Mouse (Mus musculus): Measurements from ENCODE around the gene Fkbpl.

The Fkbpl gene

GRCm38 (mm10) chr17:34627093-34627942 is 17.2 kb upstream of the Fkbpl start:
- no peak for DNase-seq (ENCODE audit: low read depth, low spot score)

GRCm38 (mm10) chr17:34627943-34628643 is 16.5 kb upstream of the Fkbpl start, which contains the start of gene Ppt2:
Gene Ppt2, minus strand, starts transcription at chr17:34628510.
- no peak for DNase-seq (ENCODE audit: low read depth, low spot score)

- DNase-seq (ENCODE audit: low read depth, low spot score), result no peak
Observed at GRCm38 (mm10) chr17:34628644-34628967, 16.0 kb upstream of the Fkbpl start.

DNA sequence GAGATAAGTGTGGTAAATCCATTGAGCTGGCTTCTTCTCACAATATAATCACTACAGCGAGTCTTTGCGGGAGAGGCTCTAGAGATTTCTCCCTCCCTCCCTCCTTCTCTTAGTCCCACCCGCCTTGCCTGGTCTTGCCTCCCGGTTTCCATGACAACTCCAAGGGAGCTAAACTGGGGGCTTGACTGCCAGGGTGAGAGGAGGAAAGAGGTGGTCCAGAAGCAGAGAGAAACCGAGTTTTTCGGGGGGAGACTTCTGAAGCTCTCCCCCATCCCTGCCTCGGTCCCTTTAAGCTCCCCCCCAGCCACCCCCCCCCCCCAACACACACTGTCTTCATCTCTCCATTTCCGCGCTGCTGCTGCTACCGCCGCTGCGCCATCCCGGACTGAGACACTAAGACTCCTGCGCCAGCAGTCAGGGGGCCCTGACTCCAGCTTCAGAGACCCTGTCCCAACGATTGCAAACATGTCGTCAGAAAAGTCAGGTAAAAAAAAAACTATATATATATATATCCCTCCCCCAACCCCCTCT is 15.3 kb upstream of the Fkbpl start, which contains the start of gene Prrt1:
Gene Prrt1 (plus strand): TSS at position 313 of the 531 bp plus-strand sequence.
- no peak for DNase-seq (ENCODE audit: low read depth, low spot score)

DNA sequence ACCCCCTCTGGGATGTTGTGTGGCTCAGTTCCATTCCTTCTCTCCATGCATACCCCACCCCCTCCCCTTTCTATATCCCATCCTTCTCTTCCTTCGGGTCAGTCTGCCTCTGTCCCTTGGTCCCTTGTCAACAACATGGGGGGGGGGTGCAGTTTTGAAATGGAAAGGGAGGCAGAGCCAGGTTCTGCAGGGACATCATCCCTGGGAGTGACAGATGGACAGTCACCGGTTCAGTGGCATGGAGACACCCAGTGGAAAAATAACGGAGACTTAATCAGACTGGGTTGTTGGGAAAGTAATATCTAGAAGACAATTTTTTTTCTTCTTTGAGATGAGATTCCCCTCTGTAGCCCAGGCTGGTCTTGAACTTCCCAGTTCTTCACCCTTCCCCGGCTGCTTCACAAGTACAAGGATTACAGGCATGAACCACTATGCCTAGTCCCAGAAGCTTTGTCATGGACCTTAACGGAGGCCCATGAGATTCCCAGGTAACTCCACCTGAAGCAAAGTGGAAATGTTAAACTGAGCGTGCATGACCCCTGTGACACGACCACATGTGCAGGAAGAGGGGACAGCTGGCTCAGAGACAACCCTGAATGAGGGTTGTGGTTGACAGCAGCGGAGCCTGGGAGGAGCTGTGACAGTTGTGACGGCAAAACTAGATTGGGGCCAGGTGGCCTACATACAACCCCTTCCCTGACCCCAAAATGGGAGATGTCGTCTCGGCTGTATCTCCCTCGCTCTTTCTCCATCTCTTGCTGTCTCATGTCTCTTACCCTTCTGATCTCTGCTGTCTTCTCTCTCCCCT is 14.6 kb upstream of the Fkbpl start:
- no peak for DNase-seq (ENCODE audit: low read depth, low spot score)

DNA sequence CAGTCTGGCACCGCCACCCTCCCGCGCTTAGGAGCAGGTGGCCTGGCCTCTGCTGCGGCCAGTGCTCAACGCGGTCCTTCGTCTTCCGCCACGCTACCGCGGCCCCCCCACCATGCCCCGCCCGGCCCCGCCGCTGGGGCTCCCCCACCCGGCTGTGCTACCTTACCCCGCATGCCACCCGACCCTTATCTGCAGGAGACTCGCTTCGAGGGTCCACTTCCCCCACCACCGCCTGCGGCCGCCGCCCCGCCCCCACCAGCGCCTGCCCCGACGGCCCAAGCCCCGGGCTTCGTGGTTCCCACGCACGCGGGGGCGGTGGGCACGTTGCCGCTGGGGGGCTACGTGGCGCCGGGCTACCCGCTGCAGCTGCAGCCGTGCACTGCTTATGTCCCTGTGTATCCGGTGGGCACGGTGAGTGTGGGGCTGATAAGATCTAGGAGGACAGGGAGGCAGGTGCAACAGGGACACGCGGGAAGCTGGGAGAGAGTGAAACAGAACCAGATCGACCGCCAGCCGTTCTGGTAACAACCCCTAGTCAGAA is 13.7 kb upstream of the Fkbpl start:
- DNase-seq (ENCODE audit: low read depth, low spot score), result no peak

- DNase-seq (ENCODE audit: low read depth, low spot score), result no peak
Observed at GRCm38 (mm10) chr17:34631647-34632046, 12.9 kb upstream of the Fkbpl start.

- DNase-seq (ENCODE audit: low read depth, low spot score), result peak; percentile 79
Observed at GRCm38 (mm10) chr17:34632261-34632691, 12.3 kb upstream of the Fkbpl start.

GRCm38 (mm10) chr17:34635671-34636070 is 8.9 kb upstream of the Fkbpl start:
- no peak for DNase-seq (ENCODE audit: low read depth, low spot score)

DNA sequence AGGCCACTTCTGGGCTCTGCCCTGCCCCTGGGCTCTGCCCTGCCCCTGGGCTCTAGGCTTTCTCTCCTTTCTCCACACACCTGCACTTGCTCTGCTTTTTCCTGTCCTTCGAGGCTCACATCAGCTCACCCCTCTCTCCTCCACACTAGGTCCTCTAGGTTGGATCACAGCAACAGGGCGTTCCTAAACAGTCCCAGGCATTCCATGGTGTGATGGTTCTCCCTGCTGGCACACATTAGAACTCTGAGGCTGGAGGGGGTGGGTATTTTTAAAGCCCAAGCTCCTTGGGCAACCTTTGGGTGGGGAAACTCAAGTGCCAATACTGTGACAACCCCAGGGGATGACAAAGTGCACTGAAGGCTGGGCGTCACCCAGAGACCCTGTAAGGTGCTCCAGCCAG is 7.1 kb upstream of the Fkbpl start:
- DNase-seq (ENCODE audit: low read depth, low spot score), result no peak

DNA sequence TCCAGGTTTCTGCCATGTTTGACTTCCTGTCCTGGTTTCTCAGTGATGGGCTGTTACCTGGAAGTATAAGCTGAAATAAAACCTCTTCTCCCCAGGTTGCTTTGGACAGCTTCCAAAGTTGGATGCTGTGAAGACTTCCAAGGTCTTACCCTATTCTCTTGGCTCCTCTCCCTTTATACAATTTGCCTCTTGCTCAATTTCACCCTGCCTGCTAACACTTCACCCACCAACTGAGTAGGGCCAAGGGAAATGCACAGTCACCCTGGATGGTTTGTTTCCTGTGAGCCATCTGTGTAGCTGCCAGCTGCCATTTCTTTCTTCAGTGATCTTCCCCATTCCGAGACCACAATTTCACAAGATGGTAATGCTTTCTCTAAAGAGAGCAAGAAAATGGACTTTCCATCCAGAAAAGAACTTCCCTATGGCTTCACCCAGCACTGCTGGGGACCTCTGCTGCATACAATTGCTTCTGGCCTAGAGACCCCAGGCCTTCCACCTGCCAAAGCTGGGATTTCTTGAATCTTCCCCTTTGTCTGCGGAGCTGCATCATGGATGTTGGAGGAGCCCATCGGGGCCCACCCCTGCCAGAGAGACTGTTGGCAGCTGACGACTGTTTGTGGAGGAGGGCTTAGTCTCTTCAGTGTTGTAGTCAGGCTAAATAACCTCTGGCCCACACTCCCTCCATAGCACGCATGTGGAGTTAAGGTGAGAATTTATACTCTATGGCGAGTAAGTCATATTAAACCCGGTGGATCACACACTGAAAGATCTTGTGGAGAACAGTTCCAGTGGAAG is 4.9 kb upstream of the Fkbpl start:
- no peak for DNase-seq (ENCODE audit: low read depth, low spot score)

GRCm38 (mm10) chr17:34640778-34641601 is 3.6 kb upstream of the Fkbpl start:
- no peak for DNase-seq (ENCODE audit: low read depth, low spot score)

DNA sequence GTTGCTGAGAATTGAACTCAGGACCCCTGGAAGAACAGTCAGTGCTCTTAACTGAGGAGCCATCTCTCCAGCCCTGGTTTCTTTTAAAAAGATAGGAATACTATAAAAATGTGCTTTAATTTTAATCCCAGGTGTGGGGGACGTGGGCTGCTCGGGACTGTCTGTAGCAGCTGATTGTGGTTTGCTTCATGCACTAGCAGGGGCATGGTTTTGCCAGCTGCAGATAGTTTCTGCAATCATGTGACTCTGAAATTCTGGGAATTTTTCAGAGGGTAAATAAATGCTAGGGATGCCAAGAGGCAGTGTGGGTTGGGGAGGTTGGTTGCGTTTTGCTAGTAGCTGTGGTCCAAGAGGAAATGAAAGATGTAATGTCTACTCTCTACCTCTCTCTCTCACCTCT is 2.6 kb upstream of the Fkbpl start:
- DNase-seq (ENCODE audit: low read depth, low spot score), result no peak

DNA sequence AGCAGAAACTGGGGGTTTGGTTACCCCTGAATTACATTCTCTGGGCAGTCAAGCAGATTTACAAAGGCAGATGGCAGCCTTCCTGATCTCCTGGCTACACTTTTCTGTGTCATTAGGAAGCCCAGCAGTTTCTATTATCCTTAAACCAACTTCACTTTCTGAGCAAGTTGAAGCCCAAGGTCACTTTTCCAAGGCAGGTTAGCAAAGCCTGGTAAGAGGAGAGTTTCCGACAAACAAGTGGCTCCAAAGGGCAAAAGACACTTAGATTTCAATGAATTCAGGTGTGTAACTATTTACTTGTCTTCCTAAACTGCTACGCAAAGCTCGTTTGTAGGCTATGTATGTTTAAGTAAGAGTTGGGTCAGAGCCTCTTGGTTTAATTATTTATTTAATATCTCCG is 1.2 kb upstream of the Fkbpl start:
- DNase-seq (ENCODE audit: low read depth, low spot score), result no peak

GRCm38 (mm10) chr17:34643944-34644343 is 620 bp upstream of the Fkbpl start:
- DNase-seq (ENCODE audit: low read depth, low spot score), result no peak

DNA sequence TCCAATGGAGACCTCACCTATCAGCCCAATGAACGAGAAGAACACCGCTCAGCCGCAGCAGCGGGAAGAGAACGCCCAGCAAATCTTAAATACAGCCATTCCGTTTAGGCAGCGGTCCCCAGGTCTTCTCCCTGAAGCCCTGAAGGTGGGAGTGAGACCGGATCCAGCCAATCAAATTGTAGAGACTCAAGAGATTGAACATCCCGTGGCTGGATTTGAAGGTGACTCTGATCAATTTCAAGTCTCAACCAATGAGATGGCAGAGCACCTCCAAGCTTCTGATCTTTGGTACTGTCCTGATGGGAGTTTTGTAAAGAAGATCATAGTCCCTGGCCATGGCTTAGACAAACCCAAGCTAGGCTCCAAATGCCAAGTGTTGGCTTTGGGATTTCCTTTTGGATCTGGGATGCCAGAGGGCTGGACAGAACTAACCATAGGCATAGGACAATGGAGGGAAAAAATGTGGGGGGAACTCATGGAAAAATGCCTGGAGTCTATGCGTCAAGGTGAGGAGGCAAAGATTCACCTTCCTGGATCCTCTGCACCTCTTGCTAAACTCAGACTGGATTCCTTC is 779 bp downstream of the Fkbpl start:
- no peak for DNase-seq (ENCODE audit: low read depth, low spot score)

- DNase-seq (ENCODE audit: low read depth, low spot score), result no peak
Observed at GRCm38 (mm10) chr17:34645831-34646511, 1.4 kb downstream of the Fkbpl start.

- peak; percentile 97 for DNase-seq (ENCODE audit: low read depth, low spot score)
Observed at GRCm38 (mm10) chr17:34646906-34647787, 2.6 kb downstream of the Fkbpl start, which contains the start of gene Atf6b. Gene Atf6b, plus strand, starts transcription at chr17:34647146.
